Mouse (Mus musculus): ENCODE measurements around the gene Gm28308. TPM values are rescaled to one million over a fixed set of nuclear protein-coding genes. Genes with fewer than 3 reads are reported as not detected.

Gm28308 gene
- polyA plus RNA-seq, 1 experiment from 2014 or later, result not detected

DNA sequence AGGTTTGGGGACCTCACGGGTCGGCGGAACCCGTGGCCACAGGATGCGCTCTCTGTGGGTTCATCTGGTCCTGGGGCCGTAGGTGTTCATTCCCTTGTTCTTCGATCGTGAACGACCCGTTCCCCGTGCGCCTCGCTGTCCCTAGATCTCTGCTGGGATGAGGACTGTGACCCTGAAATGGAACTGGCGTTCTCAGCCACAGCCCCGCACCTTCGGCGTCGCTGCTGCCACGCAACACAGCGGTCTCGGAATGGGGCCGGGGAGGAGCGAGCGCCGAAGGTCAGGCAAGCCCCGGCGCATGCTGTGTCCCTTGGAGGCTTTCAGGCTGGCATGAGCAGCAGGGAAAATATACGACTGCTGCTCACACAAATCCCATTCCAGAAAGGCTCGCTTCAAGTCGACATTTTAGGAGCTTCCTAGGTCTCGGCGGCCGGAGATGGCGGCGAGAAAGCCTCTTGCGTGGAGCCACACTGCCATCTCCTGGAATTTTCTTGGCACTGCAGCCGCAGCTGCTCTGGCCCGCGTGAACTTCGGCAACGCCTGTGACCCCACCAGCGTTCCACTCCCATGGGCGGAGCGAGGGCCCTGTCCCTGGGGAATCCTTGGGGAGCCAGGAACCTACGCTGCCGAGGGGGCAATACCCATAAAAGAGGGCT lies 8.3 kb upstream of the Gm28308 start, which contains the start of gene Hoxa7:
Gene Hoxa7 (minus strand): TSS at position 518 of the 656 bp plus-strand sequence.
- under 1% methylated on average over 46 of the region's 46 CpGs for WGBS
- 0 out of 2 replicates have a peak, but pooled peaks cover 7% of the 10 kb centered on the region for H3K36me3 ChIP-seq (ENCODE audit: insufficient read depth, low read length)
- peak within 1 kb of the TSS; percentile 97 for H3K27ac ChIP-seq (ENCODE audit: low read length)
- peaks cover 34% of the 10 kb centered on the region for H3K4me1 ChIP-seq (ENCODE audit: insufficient read depth, low read length)
- peak within 1 kb of the TSS; percentile 95 for H3K9ac ChIP-seq (replicated peaks; ENCODE audit: low read length)
- H3K9me3 ChIP-seq (ENCODE audit: low read length), result no peaks in the 10 kb centered on the region
- H3K4me2 ChIP-seq (replicated peaks; ENCODE audit: low read depth, low read length), result peak within 1 kb of the TSS; percentile 81
- ATAC-seq (ENCODE audit: low FRiP score, low TSS enrichment), result peak; percentile 28
- no peaks in the 10 kb centered on the region for H3K27me3 ChIP-seq (ENCODE audit: insufficient read depth, low read length)
- H3K4me3 ChIP-seq (ENCODE audit: low read length), result peak within 1 kb of the TSS; percentile 63

- 4% methylated on average over 12 of the region's 12 CpGs for WGBS
- peak overlapping the region; percentile 97 for H3K27ac ChIP-seq (ENCODE audit: low read length)
- H3K4me2 ChIP-seq (replicated peaks; ENCODE audit: low read depth, low read length), result peak overlapping the region; percentile 81
- peak overlapping the region; percentile 95 for H3K9ac ChIP-seq (replicated peaks; ENCODE audit: low read length)
- H3K9me3 ChIP-seq (ENCODE audit: low read length), result no peaks in the 10 kb centered on the region
- peaks cover 38% of the 10 kb centered on the region for H3K4me1 ChIP-seq (ENCODE audit: insufficient read depth, low read length)
- H3K27me3 ChIP-seq (ENCODE audit: insufficient read depth, low read length), result no peaks in the 10 kb centered on the region
- H3K4me3 ChIP-seq (ENCODE audit: low read length), result peak overlapping the region; percentile 63
- 0 out of 2 replicates have a peak, but pooled peaks cover 7% of the 10 kb centered on the region for H3K36me3 ChIP-seq (ENCODE audit: insufficient read depth, low read length)
- no peak for ATAC-seq (ENCODE audit: low FRiP score, low TSS enrichment)
Observed at GRCm38 (mm10) chr6:52220865-52221310, 7.7 kb upstream of the Gm28308 start.

- Histone ChIP-seq H3K9ac (replicated peaks; ENCODE audit: low read length) (peak overlapping the region; percentile 95), H3K4me2 (replicated peaks; ENCODE audit: low read depth, low read length) (peak overlapping the region; percentile 81), H3K36me3 (ENCODE audit: insufficient read depth, low read length) (0 out of 2 replicates have a peak, but pooled peaks cover 7% of the 10 kb centered on the region), H3K27ac (ENCODE audit: low read length) (peak overlapping the region; percentile 97), H3K27me3 (ENCODE audit: insufficient read depth, low read length) (no peaks in the 10 kb centered on the region), H3K4me3 (ENCODE audit: low read length) (peak overlapping the region; percentile 63), H3K4me1 (ENCODE audit: insufficient read depth, low read length) (peaks cover 43% of the 10 kb centered on the region), H3K9me3 (ENCODE audit: low read length) (no peaks in the 10 kb centered on the region)
- no peak for ATAC-seq (ENCODE audit: low FRiP score, low TSS enrichment)
- 14% methylated on average over 32 of the region's 32 CpGs for WGBS
Observed at GRCm38 (mm10) chr6:52220003-52220864, 7.1 kb upstream of the Gm28308 start.

GRCm38 (mm10) chr6:52219234-52219942 lies 6.2 kb upstream of the Gm28308 start:
- Histone ChIP-seq H3K36me3 (ENCODE audit: insufficient read depth, low read length) (0 out of 2 replicates have a peak, but pooled peaks cover 7% of the 10 kb centered on the region), H3K27me3 (ENCODE audit: insufficient read depth, low read length) (no peaks in the 10 kb centered on the region), H3K9ac (replicated peaks; ENCODE audit: low read length) (peak overlapping the region; percentile 95), H3K27ac (ENCODE audit: low read length) (peak overlapping the region; percentile 97), H3K4me3 (ENCODE audit: low read length) (peak overlapping the region; percentile 63), H3K9me3 (ENCODE audit: low read length) (no peaks in the 10 kb centered on the region), H3K4me1 (ENCODE audit: insufficient read depth, low read length) (peaks cover 50% of the 10 kb centered on the region), H3K4me2 (replicated peaks; ENCODE audit: low read depth, low read length) (peak overlapping the region; percentile 81)
- no peak for ATAC-seq (ENCODE audit: low FRiP score, low TSS enrichment)
- WGBS, result 28% methylated on average over 9 of the region's 9 CpGs

DNA sequence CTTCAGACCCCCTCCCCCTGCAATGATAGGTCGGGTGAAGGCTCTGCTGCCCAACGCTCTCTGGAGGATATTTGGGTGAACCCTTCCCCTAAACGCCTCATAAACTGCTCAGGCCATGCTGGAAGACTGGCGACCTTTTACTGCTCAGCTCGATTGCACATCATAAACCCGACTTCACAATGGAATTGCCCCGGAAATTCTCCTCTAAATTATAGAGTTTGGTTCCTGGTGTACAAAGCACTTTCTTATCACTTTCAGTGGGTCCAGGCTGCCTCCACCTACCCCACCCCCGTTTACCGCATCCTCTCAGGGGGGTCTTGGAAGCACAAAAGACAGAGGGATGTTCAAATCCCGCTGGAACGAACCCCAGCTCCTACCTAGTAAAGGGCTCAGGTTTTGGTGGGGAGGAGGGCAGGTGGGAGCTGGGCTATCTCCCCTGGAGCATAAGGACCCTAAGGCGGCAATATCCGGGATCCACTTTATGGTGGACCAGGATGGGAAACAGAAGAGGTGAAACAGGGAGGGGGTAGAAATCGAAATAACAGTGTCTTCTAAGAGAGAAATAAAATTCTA lies 5.6 kb upstream of the Gm28308 start:
- WGBS, result 14% methylated on average over 14 of the region's 14 CpGs
- ATAC-seq (ENCODE audit: low FRiP score, low TSS enrichment), result no peak
- Histone ChIP-seq H3K9ac (replicated peaks; ENCODE audit: low read length) (peak overlapping the region; percentile 95), H3K9me3 (ENCODE audit: low read length) (no peaks in the 10 kb centered on the region), H3K27ac (ENCODE audit: low read length) (peak overlapping the region; percentile 97), H3K4me2 (replicated peaks; ENCODE audit: low read depth, low read length) (peak overlapping the region; percentile 81), H3K4me3 (ENCODE audit: low read length) (peak overlapping the region; percentile 71), H3K27me3 (ENCODE audit: insufficient read depth, low read length) (no peaks in the 10 kb centered on the region), H3K4me1 (ENCODE audit: insufficient read depth, low read length) (peaks cover 55% of the 10 kb centered on the region), H3K36me3 (ENCODE audit: insufficient read depth, low read length) (0 out of 2 replicates have a peak, but pooled peaks cover 2% of the 10 kb centered on the region)

DNA sequence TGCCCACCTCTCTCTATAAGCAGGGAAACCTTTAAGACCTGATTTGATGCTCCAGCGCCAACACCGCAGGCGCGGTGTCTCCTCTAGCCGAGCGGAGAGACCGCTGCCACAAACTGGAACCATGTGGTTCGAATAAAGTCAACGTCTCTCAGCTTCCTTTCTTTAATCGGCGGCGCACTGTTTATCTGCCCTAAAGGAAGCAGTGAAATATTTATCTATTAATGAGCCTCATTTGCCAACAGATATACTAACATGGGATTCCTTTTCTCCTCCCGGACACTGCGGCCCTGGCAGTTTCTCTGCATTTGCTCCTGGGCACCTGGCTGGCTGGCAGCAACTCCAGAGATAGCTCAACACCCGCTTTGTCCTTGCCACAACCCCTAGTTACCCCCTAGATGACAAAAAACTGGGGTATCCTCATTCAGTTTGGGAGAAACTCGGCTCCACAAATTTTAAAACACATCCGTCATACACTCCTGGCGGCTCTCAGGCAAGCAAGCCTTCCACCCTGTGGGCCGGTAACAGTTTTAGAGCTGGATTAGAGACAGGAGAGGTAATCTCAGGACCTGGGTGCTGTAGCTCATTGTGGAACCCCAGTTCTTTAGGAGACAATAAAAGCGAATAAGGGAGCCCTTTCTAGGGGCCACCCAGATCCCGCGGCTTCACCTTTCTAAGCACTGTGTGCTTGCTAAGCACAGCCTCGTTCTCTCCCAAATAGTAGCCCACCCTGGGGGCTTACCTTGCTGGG lies 4.9 kb upstream of the Gm28308 start:
- Histone ChIP-seq H3K9me3 (ENCODE audit: low read length) (no peaks in the 10 kb centered on the region), H3K36me3 (ENCODE audit: insufficient read depth, low read length) (no peaks in the 10 kb centered on the region), H3K4me2 (replicated peaks; ENCODE audit: low read depth, low read length) (peak overlapping the region; percentile 81), H3K4me1 (ENCODE audit: insufficient read depth, low read length) (peaks cover 57% of the 10 kb centered on the region), H3K9ac (replicated peaks; ENCODE audit: low read length) (peak overlapping the region; percentile 95), H3K27me3 (ENCODE audit: insufficient read depth, low read length) (no peaks in the 10 kb centered on the region), H3K27ac (ENCODE audit: low read length) (peak overlapping the region; percentile 97), H3K4me3 (ENCODE audit: low read length) (peak overlapping the region; percentile 71)
- no peak for ATAC-seq (ENCODE audit: low FRiP score, low TSS enrichment)
- 10% methylated on average over 23 of the region's 23 CpGs for WGBS

DNA sequence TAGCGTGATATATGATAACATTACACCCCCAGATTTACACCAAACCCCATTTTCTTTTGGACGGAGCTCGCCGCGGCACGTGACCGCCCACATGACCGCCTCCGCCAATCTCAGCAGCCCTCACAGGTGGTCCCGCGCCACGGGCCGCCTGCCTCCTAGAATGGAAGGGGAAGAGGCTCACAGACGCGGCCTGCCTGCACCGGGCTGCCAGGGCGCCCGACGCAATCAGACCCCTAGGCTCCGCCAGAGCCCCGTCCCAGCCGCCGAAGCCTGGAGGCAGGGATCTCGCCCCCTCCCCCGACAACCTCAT lies 4.3 kb upstream of the Gm28308 start:
- H3K9ac ChIP-seq (replicated peaks; ENCODE audit: low read length), result peak overlapping the region; percentile 95
- ATAC-seq (ENCODE audit: low FRiP score, low TSS enrichment), result peak; percentile 83
- no peaks in the 10 kb centered on the region for H3K9me3 ChIP-seq (ENCODE audit: low read length)
- WGBS, result 0% methylated on average over 25 of the region's 25 CpGs
- peaks cover 57% of the 10 kb centered on the region for H3K4me1 ChIP-seq (ENCODE audit: insufficient read depth, low read length)
- no peaks in the 10 kb centered on the region for H3K27me3 ChIP-seq (ENCODE audit: insufficient read depth, low read length)
- H3K36me3 ChIP-seq (ENCODE audit: insufficient read depth, low read length), result no peaks in the 10 kb centered on the region
- H3K4me3 ChIP-seq (ENCODE audit: low read length), result peak overlapping the region; percentile 71
- peak overlapping the region; percentile 97 for H3K27ac ChIP-seq (ENCODE audit: low read length)
- H3K4me2 ChIP-seq (replicated peaks; ENCODE audit: low read depth, low read length), result peak overlapping the region; percentile 81

DNA sequence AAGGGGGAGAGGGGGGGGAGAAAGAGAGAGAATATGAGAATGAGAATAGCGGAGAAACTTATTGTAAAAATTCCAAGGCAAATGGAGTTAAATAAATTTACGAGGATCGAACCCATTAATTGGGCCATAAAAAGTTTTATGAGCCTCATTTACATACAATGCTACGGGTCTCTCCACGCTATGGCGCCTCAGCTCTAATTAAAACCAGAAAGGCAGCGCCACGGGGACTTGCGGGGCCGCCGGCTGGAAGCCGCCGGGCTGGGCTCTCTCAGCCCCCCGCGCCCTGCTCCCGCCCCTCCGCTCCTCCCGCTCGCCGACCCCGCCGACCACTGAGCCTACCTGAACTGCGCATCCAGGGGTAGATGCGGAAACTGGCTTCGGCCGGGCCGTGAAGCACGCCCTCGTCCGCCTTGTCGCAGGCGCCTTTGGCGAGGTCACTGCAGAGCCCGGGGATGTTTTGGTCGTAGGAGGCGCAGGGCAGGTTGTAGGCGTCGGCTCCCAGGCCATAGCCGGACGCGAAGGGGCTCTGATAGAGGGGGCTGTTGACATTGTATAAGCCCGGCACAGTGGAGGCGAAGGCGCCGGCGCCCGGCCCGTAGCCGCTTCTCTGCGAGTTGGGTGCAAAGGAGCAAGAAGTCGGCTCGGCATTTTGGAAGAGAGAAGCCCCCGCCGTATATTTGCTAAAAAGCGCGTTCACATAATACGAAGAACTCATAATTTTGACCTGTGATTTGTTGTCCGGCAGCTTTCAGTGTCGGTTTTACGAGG lies 3.7 kb upstream of the Gm28308 start:
- ATAC-seq (ENCODE audit: low FRiP score, low TSS enrichment), result 0 out of 2 replicates have a peak, but pooled peaks have one; percentile 26
- H3K36me3 ChIP-seq (ENCODE audit: insufficient read depth, low read length), result no peaks in the 10 kb centered on the region
- H3K9ac ChIP-seq (replicated peaks; ENCODE audit: low read length), result peak overlapping the region; percentile 95
- H3K4me1 ChIP-seq (ENCODE audit: insufficient read depth, low read length), result peaks cover 52% of the 10 kb centered on the region
- peak overlapping the region; percentile 81 for H3K4me2 ChIP-seq (replicated peaks; ENCODE audit: low read depth, low read length)
- WGBS, result under 1% methylated on average over 59 of the region's 60 CpGs
- H3K4me3 ChIP-seq (ENCODE audit: low read length), result peak overlapping the region; percentile 71
- peak overlapping the region; percentile 97 for H3K27ac ChIP-seq (ENCODE audit: low read length)
- no peaks in the 10 kb centered on the region for H3K27me3 ChIP-seq (ENCODE audit: insufficient read depth, low read length)
- no peaks in the 10 kb centered on the region for H3K9me3 ChIP-seq (ENCODE audit: low read length)
